In the genomic region with DNA sequence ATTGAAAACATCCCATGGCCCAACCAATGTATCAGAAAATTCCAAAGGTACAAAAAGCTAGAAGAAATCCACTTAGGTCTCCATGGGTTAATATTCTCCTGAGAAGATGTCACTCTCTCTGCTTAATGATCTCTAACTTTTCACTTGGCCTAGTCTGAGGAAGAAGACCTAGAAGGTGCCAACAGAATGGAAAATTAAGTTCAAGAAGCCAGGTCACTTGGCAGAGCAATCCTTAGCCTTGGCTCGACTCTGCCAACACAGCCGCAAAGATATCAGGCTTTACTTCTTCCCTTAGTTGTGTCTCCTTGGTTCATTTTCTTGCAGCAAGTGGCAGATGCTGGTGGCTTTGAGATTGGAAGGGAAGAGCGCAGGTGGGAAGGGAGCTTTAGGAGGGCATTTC, we compare ENCODE assay signal across 22 mouse cellular contexts.
A peak's percentile ranks its signal among the peaks of the same experiment; 100 is the strongest.
DNase-seq lines count a peak whose midpoint lies in the region; ATAC-seq and TF ChIP-seq lines count a peak whose summit lies in the region.
"Had no signal": no experiment of that assay in that cellular context is flagged by ENCODE, and none has a peak within 500 bp of the region (broad histone marks: within the 10 kb centered on the region; RNA-seq: fewer than 3 reads in every experiment).

No protein-coding gene starts in this region.

- no peaks in the 10 kb centered on the region for H3K4me1 ChIP-seq in kidney, adult 2 months (ENCODE audit: control insufficient read depth, insufficient read depth, low read length)
- no peaks in the 10 kb centered on the region for H3K4me1 ChIP-seq in kidney, embryonic 16.5 days (ENCODE audit: insufficient read depth, low read length)
- H3K4me1 ChIP-seq: embryonic facial prominence, embryonic 13.5 days; embryonic facial prominence, embryonic 15.5 days; forebrain, embryonic 12.5 days had no signal

- no peaks in the 10 kb centered on the region for H3K36me3 ChIP-seq in kidney, adult 2 months (ENCODE audit: control insufficient read depth, insufficient read depth, low read length)
- no peaks in the 10 kb centered on the region for H3K36me3 ChIP-seq in kidney, embryonic 16.5 days (ENCODE audit: insufficient read depth, low read length)
- H3K36me3 ChIP-seq: embryonic facial prominence, embryonic 13.5 days; embryonic facial prominence, embryonic 15.5 days; forebrain, embryonic 10.5 days; forebrain, embryonic 12.5 days had no signal

- ATAC-seq in kidney, embryonic 16.5 days (ENCODE audit: low FRiP score, low TSS enrichment): no peak
- ATAC-seq: forebrain, embryonic 14.5 days had no signal

- peak; percentile 12 for DNase-seq in kidney, adult 11 months
- DNase-seq in kidney, postnatal 4 days: no peak
- DNase-seq in kidney, adult 2 months: peak; percentile 65
- peak; percentile 60 for DNase-seq in kidney, adult 9 months
- DNase-seq in kidney, postnatal 10 days: no peak
- DNase-seq: adrenal gland, adult 2 months; adrenal gland, postnatal 10 days; adrenal gland, postnatal 25 days; cerebellum, adult 11 months; cerebellum, adult 18-20 months; cerebellum, adult 8-10 months; cerebellum, adult 9-11 months; cerebellum, postnatal 14 days; cerebellum, postnatal 36 days; embryo, embryonic 11 days had no signal

- no peak overlapping the region for H3K27ac ChIP-seq in kidney, adult 2 months (ENCODE audit: insufficient read depth, low read depth, low read length)
- H3K27ac ChIP-seq in kidney, embryonic 16.5 days (ENCODE audit: low read length): no peak overlapping the region
- H3K27ac ChIP-seq: embryonic facial prominence, embryonic 13.5 days; embryonic facial prominence, embryonic 15.5 days; forebrain, embryonic 10.5 days; forebrain, embryonic 12.5 days had no signal

- no peak for TF ChIP-seq POLR2A in kidney, adult 2 months (IDR thresholded peaks at IDR 0.05; ENCODE audit: low read depth, low read length)

- no peak overlapping the region for H3K9ac ChIP-seq in kidney, embryonic 16.5 days (replicated peaks; ENCODE audit: low read length)
- H3K9ac ChIP-seq: embryonic facial prominence, embryonic 13.5 days; embryonic facial prominence, embryonic 15.5 days; forebrain, embryonic 12.5 days had no signal

- no peaks in the 10 kb centered on the region for H3K27me3 ChIP-seq in kidney, adult 2 months (replicated peaks; ENCODE audit: control insufficient read depth, insufficient read depth, low read length)
- H3K27me3 ChIP-seq in kidney, embryonic 16.5 days (ENCODE audit: insufficient read depth, low read length): no peaks in the 10 kb centered on the region
- H3K27me3 ChIP-seq: embryonic facial prominence, embryonic 13.5 days; embryonic facial prominence, embryonic 15.5 days; forebrain, embryonic 12.5 days had no signal

- 67% methylated on average over 3 of the region's 3 CpGs for WGBS in kidney, adult 2 months
- 89% methylated on average over 3 of the region's 3 CpGs for whole genome bisulfite sequencing in kidney, embryonic 16.5 days

- TF ChIP-seq CTCF in kidney, adult 2 months (conservative IDR thresholded peaks at IDR 0.05; ENCODE audit: insufficient read depth, insufficient read length, low read depth, low read length): no peak

- H3K4me2 ChIP-seq in kidney, embryonic 16.5 days (replicated peaks; ENCODE audit: low read depth, low read length): no peak overlapping the region
- H3K4me2 ChIP-seq: embryonic facial prominence, embryonic 13.5 days; embryonic facial prominence, embryonic 15.5 days; forebrain, embryonic 12.5 days had no signal

- H3K9me3 ChIP-seq in kidney, embryonic 16.5 days (ENCODE audit: low read length): no peaks in the 10 kb centered on the region
- H3K9me3 ChIP-seq: embryonic facial prominence, embryonic 13.5 days; embryonic facial prominence, embryonic 15.5 days; forebrain, embryonic 10.5 days; forebrain, embryonic 12.5 days had no signal

- H3K4me3 ChIP-seq in kidney, adult 2 months (ENCODE audit: insufficient read depth, low read depth, low read length): no peak overlapping the region
- no peak overlapping the region for H3K4me3 ChIP-seq in kidney, embryonic 16.5 days (ENCODE audit: low read length)
- H3K4me3 ChIP-seq: embryonic facial prominence, embryonic 13.5 days; embryonic facial prominence, embryonic 15.5 days; erythroblast, embryonic 14.5 days; forebrain, embryonic 10.5 days; forebrain, embryonic 12.5 days had no signal

Comparison
In these comparisons a context has a peak if more than half of its experiments do, and no peak if none do; other contexts are left out.
1. DNase-seq: peak in kidney, adult 11 months (single experiment), kidney, adult 2 months (single experiment) and kidney, adult 9 months (single experiment); none in kidney, postnatal 4 days (0 of 2) and kidney, postnatal 10 days (single experiment).